Mouse (Mus musculus) liver, postnatal 0 days (tissue): Measurements from ENCODE around the gene Armh2.

ENCODE experiments used
- CTCF ChIP-seq: sonication (generic); IDR thresholded peaks from 2 replicates; pipeline ENCODE4 v1.5.1; 2016; ENCODE audit warnings: antibody characterized with exemption, low read depth
- EP300 ChIP-seq: IDR thresholded peaks from 2 replicates; pipeline ENCODE4 v1.6.1; 2016; ENCODE audit warnings: antibody characterized with exemption, low read depth, mild to moderate bottlenecking

GRCm38 (mm10) chr13:24757820-24758564 lies 17.0 kb downstream of the Armh2 start:
- no peak for TF ChIP-seq CTCF
- TF ChIP-seq EP300: no peak
